Mouse (Mus musculus) forebrain, embryonic 16.5 days (tissue): ENCODE measurements around the gene Dnm3. TPM values are rescaled to one million over a fixed set of nuclear protein-coding genes. Genes with fewer than 3 reads are reported as not detected.

Experiments used
- ATAC-seq: fragments of 200-750 bp; cut with Nextera tagmentation; 2 replicates; pipeline ENCODE4 v1.8.0; 2017; ENCODE audit warnings: mild to moderate bottlenecking, moderate library complexity
- H3K27ac ChIP-seq: fragments of 300-500 bp; sonication (generic); 2 replicates; pipeline ENCODE4 v1.5.1; 2014; ENCODE audit warnings: low read length, control low read depth
- H3K27me3 ChIP-seq: fragments of 300-500 bp; sonication (generic); replicated peaks from 2 replicates; pipeline ENCODE4 v1.6.1; 2014; ENCODE audit warnings: low read length; ENCODE audit not compliant: control insufficient read depth, insufficient read depth
- H3K36me3 ChIP-seq: fragments of 300-500 bp; sonication (generic); 2 replicates; pipeline ENCODE4 v1.6.1; 2014; ENCODE audit not compliant: control insufficient read depth, insufficient read depth
- H3K4me1 ChIP-seq: fragments of 300-500 bp; sonication (generic); replicated peaks from 2 replicates; pipeline ENCODE4 v1.6.1; 2014; ENCODE audit warnings: low read length; ENCODE audit not compliant: control insufficient read depth, insufficient read depth
- H3K4me2 ChIP-seq: fragments of 300-500 bp; sonication (generic); 2 replicates; pipeline ENCODE4 v1.6.1; 2014; ENCODE audit warnings: mild to moderate bottlenecking, low read length, control low read depth
- H3K4me3 ChIP-seq: fragments of 300-500 bp; sonication (generic); replicated peaks from 2 replicates; pipeline ENCODE4 v1.5.1; 2014; ENCODE audit warnings: mild to moderate bottlenecking, low read length, control low read depth
- H3K9ac ChIP-seq: fragments of 300-500 bp; sonication (generic); replicated peaks from 2 replicates; pipeline ENCODE4 v1.6.1; 2014; ENCODE audit warnings: low read depth, low read length, control low read depth
- H3K9me3 ChIP-seq: fragments of 300-500 bp; sonication (generic); 2 replicates; pipeline ENCODE4 v1.6.1; 2016; ENCODE audit warnings: low read length; ENCODE audit not compliant: control insufficient read depth
- WGBS: fragments of 180-500 bp; shearing (Covaris S2); extraction: QIAGEN DNeasy Blood & Tissue Kit; methylation state at CpG from one replicate; pipeline ENCODE4 v1.1.7; 2014; 5-methylcytosine and 5-hydroxymethylcytosine counted together
- polyA plus RNA-seq: library from polyadenylated mRNA; unstranded; fragments of >200 nt; fragmentation: Nextera tagmentation; extraction: Ambion mirVana; gene quantifications from 2 replicates; pipeline ENCODE4 v1.2.1, GENCODE M21; 2015

Gene Dnm3
- polyA plus RNA-seq, 1 experiment from 2014 or later, result 41.8 TPM

- no peak for ATAC-seq
- no peaks in the 10 kb centered on the region for H3K4me1 ChIP-seq
- no peak overlapping the region for H3K9ac ChIP-seq
- no peaks in the 10 kb centered on the region for H3K36me3 ChIP-seq
- H3K4me2 ChIP-seq, result no peak overlapping the region
- WGBS, result 77% methylated on average over 8 of the region's 8 CpGs
- no peak overlapping the region for H3K27ac ChIP-seq
- H3K27me3 ChIP-seq, result no peaks in the 10 kb centered on the region
- no peak overlapping the region for H3K4me3 ChIP-seq
- no peaks in the 10 kb centered on the region for H3K9me3 ChIP-seq
Observed at GRCm38 (mm10) chr1:162253971-162254641, 223.7 kb downstream of the Dnm3 start.

- WGBS, result 80% methylated on average over 2 of the region's 2 CpGs
- Histone ChIP-seq H3K9me3 (no peaks in the 10 kb centered on the region), H3K27ac (no peak overlapping the region), H3K9ac (no peak overlapping the region), H3K27me3 (no peaks in the 10 kb centered on the region), H3K4me1 (no peaks in the 10 kb centered on the region), H3K36me3 (no peaks in the 10 kb centered on the region), H3K4me2 (no peak overlapping the region), H3K4me3 (no peak overlapping the region)
- ATAC-seq, result no peak
Observed at GRCm38 (mm10) chr1:162252869-162253268, 225.0 kb downstream of the Dnm3 start.

- Histone ChIP-seq H3K4me1 (no peaks in the 10 kb centered on the region), H3K36me3 (no peaks in the 10 kb centered on the region), H3K27me3 (no peaks in the 10 kb centered on the region), H3K9me3 (no peaks in the 10 kb centered on the region), H3K27ac (no peak overlapping the region), H3K9ac (no peak overlapping the region), H3K4me3 (no peak overlapping the region), H3K4me2 (no peak overlapping the region)
- 75% methylated on average over 5 of the region's 5 CpGs for WGBS
- no peak for ATAC-seq
Observed at GRCm38 (mm10) chr1:162247216-162247615, 230.6 kb downstream of the Dnm3 start.

- Histone ChIP-seq H3K27ac (no peak overlapping the region), H3K27me3 (no peaks in the 10 kb centered on the region), H3K9ac (no peak overlapping the region), H3K36me3 (no peaks in the 10 kb centered on the region), H3K4me2 (no peak overlapping the region), H3K9me3 (no peaks in the 10 kb centered on the region), H3K4me3 (no peak overlapping the region), H3K4me1 (no peaks in the 10 kb centered on the region)
- ATAC-seq, result no peak
- WGBS, result 73% methylated on average over 2 of the region's 2 CpGs
Observed at GRCm38 (mm10) chr1:162243651-162243990, 234.2 kb downstream of the Dnm3 start.

GRCm38 (mm10) chr1:162242980-162243650 lies 234.7 kb downstream of the Dnm3 start:
- Histone ChIP-seq H3K9ac (no peak overlapping the region), H3K27me3 (no peaks in the 10 kb centered on the region), H3K9me3 (no peaks in the 10 kb centered on the region), H3K4me3 (no peak overlapping the region), H3K36me3 (no peaks in the 10 kb centered on the region), H3K27ac (no peak overlapping the region), H3K4me2 (no peak overlapping the region), H3K4me1 (no peaks in the 10 kb centered on the region)
- no peak for ATAC-seq
- 65% methylated on average over 7 of the region's 7 CpGs for WGBS

GRCm38 (mm10) chr1:162240720-162241119 lies 237.1 kb downstream of the Dnm3 start:
- 89% methylated on average over 4 of the region's 4 CpGs for WGBS
- ATAC-seq, result no peak

GRCm38 (mm10) chr1:162238646-162239045 lies 239.2 kb downstream of the Dnm3 start:
- no peak for ATAC-seq
- 74% methylated on average over 3 of the region's 3 CpGs for WGBS
- Histone ChIP-seq H3K9ac (no peak overlapping the region), H3K4me1 (no peaks in the 10 kb centered on the region), H3K4me2 (no peak overlapping the region), H3K36me3 (no peaks in the 10 kb centered on the region), H3K27me3 (no peaks in the 10 kb centered on the region), H3K9me3 (no peaks in the 10 kb centered on the region), H3K4me3 (no peak overlapping the region), H3K27ac (no peak overlapping the region)

More at GRCm38 (mm10) chr1:162240720-162241119, 237.1 kb downstream of the Dnm3 start:
- Histone ChIP-seq H3K27ac (no peak overlapping the region), H3K4me2 (no peak overlapping the region), H3K4me3 (no peak overlapping the region), H3K27me3 (no peaks in the 10 kb centered on the region), H3K9me3 (no peaks in the 10 kb centered on the region), H3K4me1 (no peaks in the 10 kb centered on the region), H3K36me3 (no peaks in the 10 kb centered on the region), H3K9ac (no peak overlapping the region)

GRCm38 (mm10) chr1:162236624-162237159 lies 241.1 kb downstream of the Dnm3 start:
- Histone ChIP-seq H3K4me2 (no peak overlapping the region), H3K4me1 (no peaks in the 10 kb centered on the region), H3K36me3 (no peaks in the 10 kb centered on the region), H3K27ac (no peak overlapping the region), H3K9me3 (no peaks in the 10 kb centered on the region), H3K9ac (no peak overlapping the region), H3K4me3 (no peak overlapping the region), H3K27me3 (no peaks in the 10 kb centered on the region)
- no peak for ATAC-seq
- 88% methylated on average over 7 of the region's 7 CpGs for WGBS

- Histone ChIP-seq H3K36me3 (no peaks in the 10 kb centered on the region), H3K4me3 (no peak overlapping the region), H3K27ac (no peak overlapping the region), H3K27me3 (no peaks in the 10 kb centered on the region), H3K9me3 (no peaks in the 10 kb centered on the region), H3K9ac (no peak overlapping the region), H3K4me2 (no peak overlapping the region), H3K4me1 (no peaks in the 10 kb centered on the region)
- no peak for ATAC-seq
- 83% methylated on average over 7 of the region's 7 CpGs for WGBS
Observed at GRCm38 (mm10) chr1:162225621-162226147, 252.2 kb downstream of the Dnm3 start.
